Mouse (Mus musculus): Measurements from ENCODE around the gene Pcdh8.

Pcdh8 gene

GRCm38 (mm10) chr14:79753733-79754132 lies 17.4 kb downstream of the Pcdh8 start:
- no peak for DNase-seq

GRCm38 (mm10) chr14:79740515-79740914 lies 30.6 kb downstream of the Pcdh8 start:
- no peak for DNase-seq

GRCm38 (mm10) chr14:79738441-79738840 lies 32.7 kb downstream of the Pcdh8 start:
- no peak for DNase-seq

- DNase-seq = peak; percentile 64 to 69
These were observed 33.3 kb downstream of the Pcdh8 start for GRCm38 (mm10) chr14:79737642-79738379.

- peak; percentile 16 to 48 for DNase-seq
These were observed 34.3 kb downstream of the Pcdh8 start for GRCm38 (mm10) chr14:79736781-79737180.

- DNase-seq = no peak
These were observed 37.6 kb downstream of the Pcdh8 start for GRCm38 (mm10) chr14:79733501-79733900.

- DNase-seq = no peak
These were observed 42.3 kb downstream of the Pcdh8 start for GRCm38 (mm10) chr14:79728811-79729210.

- no peak for DNase-seq
These were observed 47.0 kb downstream of the Pcdh8 start for GRCm38 (mm10) chr14:79724002-79724681.

- no peak for DNase-seq
These were observed 48.9 kb downstream of the Pcdh8 start for GRCm38 (mm10) chr14:79722228-79722627.
